Mouse (Mus musculus): ENCODE results near the gene Ubl3.

GRCm38 (mm10) chr5:148588142-148588650, 35.6 kb upstream of the Ubl3 start:
- TF ChIP-seq CTCF (IDR thresholded peaks at IDR 0.05; ENCODE audit: insufficient read depth, low read length), result no peak
- TF ChIP-seq POLR2A (IDR thresholded peaks at IDR 0.05; ENCODE audit: borderline replicate concordance, extremely low read depth, low read depth, low read length), result no peak

Data from lung, adult 2 months (tissue).